Mouse (Mus musculus): ENCODE measurements around the gene Rps2. TPM values are rescaled to one million over a fixed set of nuclear protein-coding genes. Genes with fewer than 3 reads are reported as not detected.

Gene Rps2
- total and polyA plus RNA-seq, 3 experiments: 1,852 to 4,516 TPM; not detected in 1

DNA sequence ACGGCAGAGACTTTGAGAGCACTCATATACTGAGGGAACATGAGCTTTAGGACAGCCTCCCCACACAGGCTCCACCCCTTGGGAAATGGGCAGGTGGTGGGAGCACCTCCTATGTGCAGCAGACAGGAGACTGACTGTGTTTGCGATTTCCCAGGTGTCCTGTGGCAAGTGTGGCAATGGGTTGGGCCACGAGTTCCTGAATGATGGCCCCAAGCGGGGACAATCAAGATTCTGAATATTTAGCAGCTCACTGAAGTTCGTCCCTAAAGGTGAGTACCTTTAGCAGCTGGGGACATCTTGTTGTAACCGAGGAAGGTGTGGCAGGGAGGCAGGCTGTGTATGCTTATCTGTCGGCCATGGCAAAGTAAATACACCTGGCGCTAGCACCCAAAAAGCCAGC, 22.0 kb downstream of the Rps2 start:
- no peaks in the 10 kb centered on the region for H3K27me3 ChIP-seq (ENCODE audit: control insufficient read depth in 1 of 2, insufficient read depth in 2 of 2, low read length in 2 of 2)

DNA sequence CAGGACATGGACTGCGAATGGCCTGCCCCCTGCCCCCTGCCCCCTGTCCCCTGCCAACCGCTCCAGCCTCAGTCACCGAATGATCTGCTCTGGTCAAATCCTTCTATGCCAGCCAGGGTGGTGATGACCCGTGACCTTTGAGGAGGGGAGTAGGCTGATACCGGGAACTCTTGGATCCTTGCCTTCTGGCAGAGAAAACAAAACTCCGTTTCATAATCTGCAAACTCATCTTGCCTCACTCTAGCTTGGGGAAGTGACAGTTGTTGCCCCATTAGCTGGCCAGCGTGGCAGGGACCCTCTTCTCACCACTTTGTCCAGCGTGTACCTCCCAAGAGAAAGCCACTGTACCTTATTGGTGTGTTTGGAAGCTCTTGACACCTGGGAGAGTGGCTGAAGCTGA, 24.4 kb downstream of the Rps2 start:
- no peak overlapping the region for H3K9ac ChIP-seq (ENCODE audit: control insufficient read depth, low read depth, low read length, poor library complexity, severe bottlenecking)
- H3K27me3 ChIP-seq (ENCODE audit: control insufficient read depth in 1 of 2, insufficient read depth in 2 of 2, low read length in 2 of 2): no peaks in the 10 kb centered on the region; a peak in 1 of 4 replicates
- no peaks in the 10 kb centered on the region for H3K79me2 ChIP-seq (ENCODE audit: control insufficient read depth, insufficient read depth, low read length, poor library complexity)
- DNase-seq (ENCODE audit: low read depth, low spot score): no peak
- H3K4me1 ChIP-seq (ENCODE audit: control insufficient read depth in 1 of 2, insufficient read depth in 2 of 2, low read length in 2 of 2): peaks cover 0 to 5% of the 10 kb centered on the region in 2 experiments; a peak in 2 of 4 replicates
- H3K36me3 ChIP-seq (ENCODE audit: control insufficient read depth in 1 of 2, insufficient read depth in 2 of 2, low read length in 2 of 2): peaks cover 0 to 4% of the 10 kb centered on the region in 2 experiments; a peak in 1 of 4 replicates
- no peaks in the 10 kb centered on the region for H3K9me3 ChIP-seq (replicated peaks; ENCODE audit: insufficient read depth, low read length)
- no peak for TF ChIP-seq ETS1 (IDR thresholded peaks at IDR 0.05; ENCODE audit: low read depth, low read length)
- TF ChIP-seq ZC3H11A (IDR thresholded peaks at IDR 0.05; ENCODE audit: low read depth, low read length): no peak
- no peak for TF ChIP-seq MEF2A (IDR thresholded peaks at IDR 0.05; ENCODE audit: extremely low read depth, insufficient replicate concordance, low read depth, low read length, poor library complexity, severe bottlenecking)
- TF ChIP-seq MYB (IDR thresholded peaks at IDR 0.05; ENCODE audit: low read depth, low read length): no peak
- no peak for TF ChIP-seq MXI1 (IDR thresholded peaks at IDR 0.05; ENCODE audit: low read depth, low read length)
- no peak for TF ChIP-seq USF2 (IDR thresholded peaks at IDR 0.05; ENCODE audit: borderline replicate concordance in 1 of 2, insufficient read depth in 1 of 2, low read depth in 1 of 2, low read length in 2 of 2)
- TF ChIP-seq ZKSCAN1 (IDR thresholded peaks at IDR 0.05; ENCODE audit: low read depth, low read length): no peak
- no peak for TF ChIP-seq JUND (IDR thresholded peaks at IDR 0.05; ENCODE audit: low read depth, low read length)
- no peak for TF ChIP-seq MAX (IDR thresholded peaks at IDR 0.05; ENCODE audit: low read length)
- no peak for TF ChIP-seq SMC3 (IDR thresholded peaks at IDR 0.05; ENCODE audit: low read depth, low read length)
- no peak for TF ChIP-seq RCOR1 (IDR thresholded peaks at IDR 0.05; ENCODE audit: low read depth, low read length)
- no peak for TF ChIP-seq KAT2A (conservative IDR thresholded peaks at IDR 0.05; ENCODE audit: low read depth, low read length)
- no peak for TF ChIP-seq POLR2AphosphoS5 (IDR thresholded peaks at IDR 0.05; ENCODE audit: borderline replicate concordance, low read depth, low read length)
- no peak for TF ChIP-seq TBP (IDR thresholded peaks at IDR 0.05; ENCODE audit: low read depth, low read length)
- no peak for TF ChIP-seq POLR2A (IDR thresholded peaks at IDR 0.05; ENCODE audit: control insufficient read depth in 1 of 2, insufficient read depth in 1 of 2, low read depth in 1 of 2, low read length in 2 of 2, poor library complexity in 1 of 2)
- no peak for TF ChIP-seq TCF12 (IDR thresholded peaks at IDR 0.05; ENCODE audit: low read depth, low read length)
- TF ChIP-seq POLR2AphosphoS2 (IDR thresholded peaks at IDR 0.05; ENCODE audit: low read length): no peak
- no peak for TF ChIP-seq UBTF (IDR thresholded peaks at IDR 0.05; ENCODE audit: borderline replicate concordance, insufficient read depth, low read depth, low read length)
- TF ChIP-seq ELF1 (IDR thresholded peaks at IDR 0.05; ENCODE audit: low read depth, low read length): no peak
- H3K4me3 ChIP-seq (ENCODE audit: control insufficient read depth in 1 of 2, insufficient read depth in 1 of 2, low read depth in 2 of 2, low read length in 2 of 2): no peak overlapping the region
- H3K27ac ChIP-seq (ENCODE audit: control insufficient read depth, low read depth, low read length): no peak overlapping the region

More for the DNA sequence above, 22.0 kb downstream of the Rps2 start:
- Histone ChIP-seq H3K36me3 (ENCODE audit: control insufficient read depth in 1 of 2, insufficient read depth in 2 of 2, low read length in 2 of 2) (peaks cover 0 to 10% of the 10 kb centered on the region in 2 experiments; a peak in 1 of 4 replicates), H3K79me2 (ENCODE audit: control insufficient read depth, insufficient read depth, low read length, poor library complexity) (peaks cover 2% of the 10 kb centered on the region; the same call in 1 of the 2 replicates), H3K4me1 (ENCODE audit: control insufficient read depth in 1 of 2, insufficient read depth in 2 of 2, low read length in 2 of 2) (peaks cover 0 to 17% of the 10 kb centered on the region in 2 experiments; a peak in 2 of 4 replicates), H3K9ac (ENCODE audit: control insufficient read depth, low read depth, low read length, poor library complexity, severe bottlenecking) (no peak overlapping the region), H3K27ac (ENCODE audit: control insufficient read depth, low read depth, low read length) (no peak overlapping the region), H3K4me3 (ENCODE audit: control insufficient read depth in 1 of 2, insufficient read depth in 1 of 2, low read depth in 2 of 2, low read length in 2 of 2) (no peak overlapping the region), H3K9me3 (replicated peaks; ENCODE audit: insufficient read depth, low read length) (no peaks in the 10 kb centered on the region)
- TF ChIP-seq ZNF384 (IDR thresholded peaks at IDR 0.05; ENCODE audit: low read depth, low read length) (no peak), RCOR1 (IDR thresholded peaks at IDR 0.05; ENCODE audit: low read depth, low read length) (no peak), TAL1 (IDR thresholded peaks at IDR 0.05; ENCODE audit: low read length) (no peak), NELFE (IDR thresholded peaks at IDR 0.05; ENCODE audit: low read depth, low read length) (no peak), MXI1 (IDR thresholded peaks at IDR 0.05; ENCODE audit: low read depth, low read length) (no peak), MEF2A (IDR thresholded peaks at IDR 0.05; ENCODE audit: extremely low read depth, insufficient replicate concordance, low read depth, low read length, poor library complexity, severe bottlenecking) (no peak), E2F4 (IDR thresholded peaks at IDR 0.05; ENCODE audit: borderline replicate concordance, low read depth, low read length) (no peak), SMC3 (IDR thresholded peaks at IDR 0.05; ENCODE audit: low read depth, low read length) (no peak), MYB (IDR thresholded peaks at IDR 0.05; ENCODE audit: low read depth, low read length) (no peak), GABPA (IDR thresholded peaks at IDR 0.05; ENCODE audit: low read depth, low read length) (no peak)
- DNase-seq (ENCODE audit: low read depth, low spot score): no peak
